Mouse (Mus musculus): ENCODE data around the gene Gpx6.
A peak's percentile ranks its signal among the peaks of the same experiment; 100 is the strongest.

Gene Gpx6

DNA sequence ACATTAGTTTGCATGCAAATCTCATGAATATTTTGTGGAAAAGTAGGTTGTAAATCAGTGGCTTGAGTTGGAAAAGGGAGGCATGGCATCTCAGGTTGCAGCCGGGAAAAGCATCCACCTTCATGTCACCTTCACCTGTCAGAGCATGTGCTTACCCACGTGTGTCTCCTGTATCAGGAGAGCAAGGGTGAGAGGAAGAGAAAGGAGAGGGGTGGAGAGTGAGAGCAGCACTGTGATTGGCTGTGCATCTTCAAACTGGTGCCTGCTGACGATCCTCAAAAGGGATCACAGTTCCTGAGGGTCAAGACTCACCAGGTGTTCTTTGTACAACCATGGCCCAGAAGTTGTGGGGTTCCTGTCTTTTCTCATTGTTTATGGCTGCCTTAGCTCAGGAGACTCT lies at the start of gene Gpx6:
Gene Gpx6 (plus strand): TSS at position 200 of the 400 bp plus-strand sequence.
- DNase-seq = no peak

DNA sequence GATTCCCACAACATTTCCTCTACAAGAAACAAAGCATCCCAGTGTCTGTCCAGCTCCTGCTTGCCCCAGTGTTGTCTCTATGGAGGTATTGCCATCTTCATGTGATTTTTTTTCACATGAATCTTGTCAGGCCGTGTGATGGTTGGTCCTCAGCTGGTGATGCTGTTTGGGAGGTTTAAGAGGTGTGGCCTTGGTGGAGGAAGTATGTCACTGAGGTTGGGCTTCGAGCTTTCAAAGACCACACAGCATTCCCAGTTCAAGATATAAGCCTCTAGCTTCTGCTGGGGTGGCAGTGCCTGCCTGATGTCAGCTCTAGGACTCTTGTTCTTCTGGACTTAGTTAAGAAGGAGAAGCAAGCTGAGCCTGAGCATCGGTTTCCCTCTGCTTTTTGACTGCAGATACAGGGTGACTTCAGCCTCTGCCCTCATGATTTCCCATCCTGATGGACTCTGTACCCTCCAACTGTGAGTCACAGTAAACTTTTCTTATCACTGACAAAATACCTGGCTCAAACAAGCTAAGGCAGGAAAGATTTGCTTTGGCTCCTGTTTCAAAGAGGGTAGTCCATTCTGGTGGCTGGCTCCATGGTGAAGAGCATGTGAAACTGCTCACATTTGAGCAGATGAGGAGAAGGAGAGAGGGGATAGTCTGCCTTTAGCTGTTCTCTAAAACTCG lies 49.0 kb upstream of the Gpx6 start:
- DNase-seq = no peak

DNA sequence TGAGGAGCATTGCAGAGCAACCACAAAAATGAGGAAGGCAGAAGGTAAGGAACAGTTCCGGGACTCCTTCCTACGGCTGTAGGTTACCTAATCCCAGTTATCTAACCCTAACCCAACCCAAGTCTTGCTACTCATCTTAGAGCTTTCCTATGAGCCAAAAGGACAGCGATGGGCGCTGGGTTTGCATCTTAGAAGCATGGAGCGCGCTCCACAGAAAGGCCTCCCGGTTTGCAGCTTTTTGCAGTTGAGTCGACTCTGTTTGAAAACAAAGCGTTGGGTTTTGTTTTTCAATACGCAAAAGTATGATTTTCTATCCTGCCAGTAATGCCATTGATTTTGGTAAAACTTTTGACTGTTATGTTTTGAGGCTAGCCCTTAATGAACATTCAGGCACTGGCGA lies 48.0 kb upstream of the Gpx6 start:
- DNase-seq = no peak

GRCm38 (mm10) chr13:21264366-21264765 lies 47.6 kb upstream of the Gpx6 start:
- peak; percentile 29 for DNase-seq

- DNase-seq = no peak
These were observed 46.2 kb upstream of the Gpx6 start for GRCm38 (mm10) chr13:21265736-21266135.

- no peak for DNase-seq
These were observed 44.4 kb upstream of the Gpx6 start for GRCm38 (mm10) chr13:21267541-21267940.

DNA sequence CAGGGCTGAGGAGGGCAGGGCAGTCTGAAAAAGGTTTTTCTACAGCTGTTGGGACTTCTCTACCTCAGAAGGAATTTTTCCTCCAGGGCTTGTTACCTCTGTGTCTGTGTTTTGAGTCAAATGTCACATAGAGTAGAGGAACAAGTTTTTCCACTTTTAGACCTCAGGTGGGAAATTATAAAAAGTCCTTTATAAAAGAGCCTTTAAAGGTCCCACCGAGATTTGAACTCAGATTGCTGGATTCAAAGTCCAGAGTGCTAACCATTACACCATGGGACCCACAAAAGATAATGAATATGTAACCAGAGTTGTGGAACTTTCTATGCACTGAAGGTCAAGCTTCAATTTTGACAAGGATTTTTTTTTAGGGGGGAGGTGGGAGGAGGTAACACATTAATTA lies 43.7 kb upstream of the Gpx6 start:
- DNase-seq = no peak

DNA sequence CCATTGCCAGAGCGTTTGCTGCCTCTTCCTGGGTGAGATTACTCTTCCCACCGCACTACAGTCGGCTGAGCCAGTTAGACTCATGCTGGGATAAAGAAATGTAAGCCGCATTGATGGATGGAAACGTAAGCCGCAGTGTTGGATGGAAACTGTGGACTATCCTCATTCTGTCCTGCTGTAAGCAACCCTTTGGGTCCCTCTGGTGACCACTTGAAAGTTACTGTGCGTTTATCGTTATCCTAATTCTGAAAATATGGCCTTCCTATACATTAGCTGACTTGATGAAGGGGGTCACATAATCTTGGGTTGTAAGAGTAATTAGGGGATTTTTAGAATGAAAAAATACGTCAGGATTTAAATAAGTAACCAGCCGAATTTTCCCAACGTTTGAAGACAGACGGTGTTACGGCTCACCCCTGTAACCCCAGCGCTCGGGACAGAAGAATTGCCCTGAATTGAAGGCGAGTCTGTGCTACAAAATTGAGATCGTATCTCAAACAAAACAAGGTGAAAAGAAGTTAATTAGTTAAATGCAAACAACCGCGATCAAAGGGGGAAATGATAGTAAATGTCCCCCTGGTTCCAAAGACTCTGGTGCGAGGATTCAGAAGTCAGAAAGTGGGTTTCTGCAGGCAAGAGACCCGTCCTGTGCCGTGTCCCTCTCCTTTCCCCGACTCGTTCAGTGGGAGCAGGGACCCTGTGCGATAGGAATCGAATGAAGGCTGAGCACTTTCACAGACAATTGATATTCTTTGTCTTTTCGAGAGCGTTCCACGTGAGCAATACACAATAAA lies 36.7 kb upstream of the Gpx6 start:
- DNase-seq = no peak

- DNase-seq = peak; percentile 40
These were observed 35.9 kb upstream of the Gpx6 start for GRCm38 (mm10) chr13:21275815-21276550.

DNA sequence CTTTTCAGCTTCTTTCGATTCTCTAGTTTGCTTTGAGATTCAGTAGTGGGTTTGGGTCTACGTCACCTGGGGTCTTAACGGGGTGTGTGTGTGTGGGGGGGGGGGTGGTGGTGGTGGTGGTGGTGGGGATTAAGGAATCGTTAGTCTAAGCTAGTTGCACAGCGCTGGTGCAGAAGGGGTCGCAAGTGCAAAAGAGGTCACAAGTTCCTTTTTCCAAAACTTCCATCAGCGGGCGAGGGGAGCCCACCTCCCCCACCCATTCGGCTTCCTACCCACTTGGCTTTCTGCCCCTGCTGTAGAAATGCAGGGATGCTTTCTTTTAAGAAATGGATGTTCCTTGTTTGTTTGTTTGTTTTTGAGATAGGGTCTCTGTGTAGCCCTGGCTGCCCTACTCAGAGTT lies 35.4 kb upstream of the Gpx6 start:
- DNase-seq = peak; percentile 12

DNA sequence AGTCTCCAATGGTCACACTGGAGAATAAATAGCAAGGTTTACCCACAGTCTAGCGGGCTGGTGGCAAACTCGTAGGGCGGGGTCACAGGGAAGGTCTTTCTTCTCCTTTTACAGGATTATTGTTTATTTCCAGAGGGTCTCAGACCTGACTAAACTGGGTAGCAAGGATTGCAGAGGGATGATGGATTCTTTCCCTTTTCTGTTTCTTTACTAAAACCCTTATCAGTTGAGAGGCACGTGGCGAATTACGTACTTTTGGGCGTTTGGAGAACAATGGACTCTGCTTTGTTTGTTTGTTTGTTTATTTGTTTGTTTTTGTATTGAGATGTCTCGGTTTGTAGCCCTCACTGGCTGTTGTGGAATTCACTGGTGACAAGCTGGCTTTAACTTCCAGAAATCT lies 32.8 kb upstream of the Gpx6 start:
- DNase-seq = no peak

DNA sequence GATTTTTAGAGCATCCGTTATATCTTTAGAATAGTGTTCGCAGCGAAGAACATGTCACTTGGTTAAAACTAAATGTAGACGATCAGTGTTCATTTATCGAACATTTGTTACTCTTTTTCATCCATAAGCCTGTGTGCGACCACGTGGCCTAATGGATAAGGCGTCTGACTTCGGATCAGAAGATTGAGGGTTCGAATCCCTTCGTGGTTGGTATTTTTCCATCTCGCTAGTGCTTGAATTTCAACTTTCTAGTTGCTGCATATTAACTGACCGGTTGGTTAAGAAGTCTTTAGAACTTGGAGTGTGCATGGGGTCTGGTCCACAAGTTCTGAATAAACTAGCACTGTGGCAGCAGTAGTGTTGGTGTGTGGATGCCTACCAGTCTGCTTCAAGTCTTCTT lies 32.4 kb upstream of the Gpx6 start:
- peak; percentile 69 for DNase-seq

DNA sequence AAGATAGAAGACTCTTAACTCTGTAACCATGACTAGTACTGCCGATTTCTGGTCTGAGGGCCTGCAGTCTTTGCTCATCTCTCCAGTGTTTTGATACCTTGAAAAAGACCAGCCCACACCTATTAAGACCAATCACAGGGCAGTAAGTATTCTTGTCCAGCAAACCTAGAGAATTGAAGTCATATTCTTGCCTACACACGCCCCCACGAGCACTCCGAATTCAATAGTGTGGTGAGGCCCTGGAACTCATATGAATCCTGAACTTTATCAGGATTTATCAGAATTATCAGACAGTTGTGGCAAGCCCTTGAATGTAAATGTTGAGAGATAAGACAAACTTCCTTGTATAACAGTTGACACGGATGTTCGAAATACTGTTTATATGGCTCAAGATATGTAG lies 19.3 kb upstream of the Gpx6 start, which contains the start of gene Gpx5:
Gene Gpx5 (minus strand): TSS at position 101 of the 400 bp plus-strand sequence.
- no peak for DNase-seq

- no peak for DNase-seq
These were observed 13.4 kb upstream of the Gpx6 start for GRCm38 (mm10) chr13:21298557-21298956.

GRCm38 (mm10) chr13:21304483-21305066 lies 7.3 kb upstream of the Gpx6 start:
- DNase-seq = no peak

- DNase-seq = no peak
These were observed 2.1 kb upstream of the Gpx6 start for GRCm38 (mm10) chr13:21309788-21310187.

GRCm38 (mm10) chr13:21312854-21313253 lies 929 bp downstream of the Gpx6 start:
- DNase-seq = no peak

- DNase-seq = no peak
These were observed 2.0 kb downstream of the Gpx6 start for GRCm38 (mm10) chr13:21313903-21314302.

- no peak for DNase-seq
These were observed 8.3 kb downstream of the Gpx6 start for GRCm38 (mm10) chr13:21320262-21320661.

- no peak for DNase-seq
These were observed 10.1 kb downstream of the Gpx6 start for GRCm38 (mm10) chr13:21321890-21322494.

GRCm38 (mm10) chr13:21322509-21323375 lies 10.8 kb downstream of the Gpx6 start:
- peak; percentile 19 for DNase-seq

DNA sequence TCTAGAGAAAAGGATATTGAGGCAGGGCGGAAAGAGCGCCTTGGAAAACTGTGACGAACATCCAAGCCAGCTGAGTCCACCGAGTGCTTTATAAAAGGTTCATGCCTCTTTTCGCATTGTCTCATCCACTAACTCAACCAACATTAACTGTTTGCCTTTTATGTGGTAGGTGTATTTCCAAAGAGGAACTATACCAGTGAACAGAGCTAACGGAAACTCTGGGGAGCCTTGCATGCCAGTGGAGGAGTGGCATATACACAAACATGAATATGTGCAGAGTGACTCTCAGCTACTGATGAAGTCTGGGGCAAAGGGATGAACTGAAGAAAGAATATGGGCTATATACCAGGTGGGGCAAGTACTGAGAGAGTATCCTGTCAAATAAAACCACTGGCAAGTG lies 11.5 kb downstream of the Gpx6 start:
- no peak for DNase-seq
